Mouse (Mus musculus) ES-E14 (cell line): ENCODE results near the gene Ube2b.

Experiments used
- CHD2 ChIP-seq: IDR thresholded peaks from 2 replicates; pipeline ENCODE4 v1.6.1; 2014; ENCODE audit warnings: mild to moderate bottlenecking, low read depth, low read length, inconsistent platforms
- HCFC1 ChIP-seq: IDR thresholded peaks from 2 replicates; pipeline ENCODE4 v1.6.1; 2012; ENCODE audit warnings: low read length, inconsistent platforms, borderline replicate concordance; ENCODE audit not compliant: insufficient read depth
- ZC3H11A ChIP-seq: IDR thresholded peaks from 2 replicates; pipeline ENCODE4 v1.6.1; 2012; ENCODE audit warnings: low read depth, mild to moderate bottlenecking, inconsistent platforms, low read length, borderline replicate concordance
- ZNF384 ChIP-seq: IDR thresholded peaks from 2 replicates; pipeline ENCODE4 v1.6.1; 2012; ENCODE audit warnings: low read depth, low read length, inconsistent platforms

DNA sequence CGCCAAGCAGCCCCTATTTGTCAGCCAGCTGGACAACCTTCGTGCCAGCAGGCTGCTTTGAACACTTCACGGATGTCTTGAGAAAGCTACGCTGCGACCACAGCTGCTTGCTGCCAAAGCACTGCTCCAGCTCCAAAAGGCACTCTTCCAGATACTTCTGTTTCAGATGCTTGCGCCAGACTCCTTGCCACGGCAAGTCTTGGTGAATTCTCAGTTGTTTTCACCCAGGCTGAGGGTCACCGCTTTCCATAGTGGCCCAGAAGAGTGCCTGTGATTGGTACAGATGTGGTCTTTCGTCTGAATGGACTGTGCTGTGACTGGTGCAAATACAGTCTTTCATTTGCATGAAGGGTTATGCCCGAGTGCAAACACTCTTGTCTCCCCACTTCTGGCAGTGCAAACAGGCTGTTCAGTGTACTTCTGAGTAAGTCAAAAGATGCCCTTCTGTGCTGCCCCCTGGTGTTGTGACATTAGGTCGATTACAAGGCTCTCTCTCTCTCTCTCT is 39.5 kb downstream of the Ube2b start:
- TF ChIP-seq ZNF384 (no peak), CHD2 (no peak), HCFC1 (no peak), ZC3H11A (no peak)
